11 mouse cellular contexts compared by ENCODE assay signal in the genomic region with DNA sequence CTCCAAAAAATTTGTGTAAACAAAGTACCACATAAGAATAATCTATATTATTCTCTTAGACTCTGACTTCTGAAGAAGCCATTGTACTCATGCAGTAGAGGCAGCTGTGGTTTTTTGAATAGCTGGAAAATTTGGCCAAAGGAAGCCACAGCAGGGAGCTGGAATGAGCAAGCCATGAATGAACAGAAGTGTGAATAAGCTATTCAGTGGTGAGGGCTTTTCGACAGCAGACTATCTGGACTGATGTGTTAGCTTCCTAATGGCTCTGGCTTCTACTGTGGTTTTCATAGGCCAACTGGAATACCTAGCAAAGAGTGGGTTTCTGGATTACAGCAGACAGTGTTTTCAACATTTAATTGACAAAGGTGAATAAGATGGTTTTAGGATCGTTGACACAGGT.
"Had no signal": no experiment of that assay in that cellular context is flagged by ENCODE, and none has a peak within 500 bp of the region (broad histone marks: within the 10 kb centered on the region; RNA-seq: fewer than 3 reads in every experiment).

No protein-coding gene starts in this region.

- ATAC-seq: liver, embryonic 12.5 days; midbrain, embryonic 15.5 days had no signal

- H3K27me3 ChIP-seq: limb, embryonic 15.5 days; liver, embryonic 12.5 days; midbrain, embryonic 15.5 days had no signal

- H3K27ac ChIP-seq: limb, embryonic 15.5 days; liver, embryonic 12.5 days; midbrain, embryonic 15.5 days had no signal

- DNase-seq: kidney, postnatal 14 days; lung, embryonic 14.5 days; lung, postnatal 10 days; lung, postnatal 4 days; right cerebral cortex, adult 18-20 months; right cerebral cortex, postnatal 25 days; thymus, postnatal 36 days had no signal

- H3K4me3 ChIP-seq: limb, embryonic 15.5 days; liver, embryonic 12.5 days; midbrain, embryonic 15.5 days had no signal

- H3K4me2 ChIP-seq: limb, embryonic 15.5 days; liver, embryonic 12.5 days; lung, embryonic 14.5 days; midbrain, embryonic 11.5 days; midbrain, embryonic 15.5 days had no signal

- H3K9me3 ChIP-seq: limb, embryonic 15.5 days; liver, embryonic 12.5 days; midbrain, embryonic 15.5 days had no signal

- H3K9ac ChIP-seq: limb, embryonic 15.5 days; liver, embryonic 12.5 days; lung, embryonic 14.5 days; midbrain, embryonic 15.5 days had no signal

- H3K4me1 ChIP-seq: limb, embryonic 15.5 days; liver, embryonic 12.5 days; midbrain, embryonic 15.5 days had no signal

- H3K36me3 ChIP-seq: limb, embryonic 15.5 days; liver, embryonic 12.5 days; midbrain, embryonic 15.5 days had no signal
